Mouse (Mus musculus) neutrophil, adult 5-6 weeks (primary cell): ENCODE results near the gene Col6a2. TPM values are rescaled to one million over a fixed set of nuclear protein-coding genes. Genes with fewer than 3 reads are reported as not detected.

Experiments
- ATAC-seq: fragments of 151-379, 151-347 bp; 2 replicates; pipeline ENCODE4 v1.8.0; 2017; ENCODE audit warnings: mild to moderate bottlenecking, moderate TSS enrichment; ENCODE audit not compliant: insufficient number of reproducible peaks, poor library complexity, low FRiP score, severe bottlenecking; ENCODE audit errors: extremely low read depth
- total RNA-seq: library from RNA; stranded (forward); fragments of 200-1000 nt; gene quantifications from 2 replicates; pipeline ENCODE4 v1.2.3, GENCODE M21; 2017

Gene Col6a2
- total RNA-seq, 1 experiment from 2014 or later = not detected

DNA sequence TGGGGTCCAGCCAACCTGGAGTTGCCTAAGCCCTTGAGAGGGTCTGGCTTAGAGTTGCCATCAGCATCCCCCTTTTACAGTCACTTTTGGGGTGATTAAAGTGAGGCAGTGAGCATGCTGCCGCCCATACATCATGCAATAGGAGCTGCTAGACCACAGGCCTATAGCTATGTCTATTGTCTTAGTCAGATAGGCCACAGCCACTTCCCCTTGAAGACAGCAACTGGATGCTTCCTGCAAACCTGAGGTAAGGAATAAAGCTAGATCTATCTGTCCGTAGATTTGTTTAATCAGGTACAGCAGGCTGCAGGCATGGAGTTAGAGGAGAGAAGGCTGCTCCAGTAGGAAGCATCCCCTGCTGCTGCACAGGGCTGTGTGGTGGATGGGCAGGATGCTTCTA lies 52.4 kb downstream of the Col6a2 start:
- no peak for ATAC-seq

DNA sequence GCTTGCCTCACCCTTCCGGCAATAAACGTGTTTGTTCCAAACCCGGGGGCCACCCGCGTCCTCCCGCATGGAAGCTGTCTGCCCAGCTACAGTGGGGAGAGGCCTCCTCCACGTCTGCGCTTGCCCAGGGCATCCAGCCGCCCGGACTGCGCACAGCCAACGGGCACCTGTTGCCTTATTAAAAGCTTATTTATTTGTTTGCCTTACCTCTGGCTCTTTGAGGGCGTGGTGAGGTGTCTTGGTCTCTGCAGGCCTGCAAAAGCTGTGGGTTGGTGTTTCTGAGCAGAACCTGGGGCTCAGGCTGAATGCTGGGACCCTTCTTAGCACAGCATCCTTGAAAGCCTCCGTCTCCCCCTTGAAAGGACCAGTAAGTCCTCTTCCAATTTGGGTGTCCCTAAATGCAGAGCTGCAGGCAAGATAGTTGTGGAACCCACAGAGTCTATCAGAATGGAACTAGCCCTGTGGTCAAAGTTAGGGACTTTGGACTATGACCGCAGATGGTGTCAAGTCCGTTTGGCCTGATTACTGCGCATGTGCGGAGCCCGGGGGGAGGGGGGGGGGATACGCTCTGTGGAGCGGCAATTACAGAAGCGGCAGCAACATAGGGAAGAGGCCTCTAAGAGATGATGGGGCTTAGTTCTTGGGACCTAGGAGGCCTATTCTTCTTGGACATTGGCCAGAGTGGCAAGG lies 53.3 kb downstream of the Col6a2 start:
- no peak for ATAC-seq

DNA sequence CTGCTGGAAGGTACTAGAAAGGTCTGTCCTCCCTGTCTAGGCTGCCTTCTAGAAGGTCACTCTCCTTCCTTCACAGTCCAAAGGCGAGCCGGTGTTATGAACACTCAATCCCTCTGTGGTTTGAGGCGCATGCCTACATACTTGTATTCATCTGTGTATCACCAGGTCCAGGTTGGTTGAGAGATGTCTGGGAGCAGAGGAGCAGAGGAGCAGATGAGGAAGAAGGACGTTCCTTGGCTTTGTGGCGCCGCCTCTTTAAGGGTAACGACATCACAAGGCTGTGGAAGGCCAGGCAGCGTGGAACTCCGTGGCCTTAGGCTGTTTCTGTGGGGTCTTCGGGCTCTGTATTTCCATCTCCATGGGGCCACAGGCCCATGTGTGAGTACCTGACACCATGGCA lies 61.5 kb downstream of the Col6a2 start, which contains the start of gene Spatc1l:
TSS of gene Spatc1l (plus strand) at position 301 of the 400 bp plus-strand sequence.
- no peak for ATAC-seq

DNA sequence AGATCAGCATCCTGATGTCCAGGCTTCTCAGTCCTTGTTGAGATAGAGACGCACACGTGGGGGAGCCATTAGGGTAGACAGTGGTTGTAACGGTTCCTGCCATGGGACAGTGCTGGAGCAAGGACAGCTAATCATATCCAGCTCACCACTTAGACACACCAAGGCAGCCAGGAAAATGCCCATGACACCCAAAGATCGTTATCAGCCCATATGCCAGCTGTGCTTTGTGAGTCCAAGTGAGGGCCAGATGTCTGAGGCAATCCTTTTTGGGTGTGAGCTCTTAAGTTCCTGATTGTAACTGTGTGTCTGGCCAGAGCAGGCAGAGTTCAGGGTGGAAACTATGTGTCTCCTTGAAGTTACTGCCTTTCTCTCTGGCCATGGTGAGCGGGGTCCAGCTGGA lies 69.4 kb downstream of the Col6a2 start:
- ATAC-seq = no peak

DNA sequence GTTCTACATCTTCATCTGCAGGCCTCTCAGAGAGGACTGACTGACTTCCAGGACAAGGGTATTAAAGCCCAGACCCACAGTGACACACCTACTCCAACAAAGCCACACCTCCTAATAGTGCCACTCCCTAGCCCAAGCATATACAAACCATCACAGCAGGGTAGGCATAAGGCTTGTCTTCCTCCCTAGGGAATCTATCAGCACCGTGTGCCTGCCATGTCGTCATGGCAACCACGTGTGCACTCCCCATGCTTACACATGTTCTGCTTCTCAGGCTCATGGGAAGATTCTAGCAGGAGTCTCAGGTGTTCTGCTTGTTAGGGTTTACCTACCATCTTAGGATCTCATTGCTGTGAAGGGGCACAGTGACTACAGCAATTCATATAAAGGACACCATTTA lies 71.9 kb downstream of the Col6a2 start:
- no peak for ATAC-seq

DNA sequence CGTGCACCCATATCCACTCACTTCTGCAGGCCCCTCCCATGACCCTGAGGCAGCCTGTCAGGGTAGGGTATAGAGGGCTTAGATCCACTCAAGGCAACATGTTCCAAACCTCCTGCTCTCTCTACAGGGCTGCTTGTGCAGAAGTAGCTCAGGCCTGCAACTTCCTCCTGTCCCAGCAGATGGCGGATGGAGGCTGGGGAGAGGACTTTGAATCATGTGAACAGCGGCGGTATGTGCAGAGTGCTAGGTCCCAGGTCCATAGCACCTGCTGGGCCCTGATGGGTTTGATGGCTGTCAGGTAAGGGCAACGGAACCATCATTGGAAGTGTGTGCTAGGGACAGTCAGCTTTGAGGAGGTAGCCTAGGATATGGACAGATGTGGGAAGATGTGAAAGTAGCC lies 73.0 kb downstream of the Col6a2 start:
- ATAC-seq = no peak

DNA sequence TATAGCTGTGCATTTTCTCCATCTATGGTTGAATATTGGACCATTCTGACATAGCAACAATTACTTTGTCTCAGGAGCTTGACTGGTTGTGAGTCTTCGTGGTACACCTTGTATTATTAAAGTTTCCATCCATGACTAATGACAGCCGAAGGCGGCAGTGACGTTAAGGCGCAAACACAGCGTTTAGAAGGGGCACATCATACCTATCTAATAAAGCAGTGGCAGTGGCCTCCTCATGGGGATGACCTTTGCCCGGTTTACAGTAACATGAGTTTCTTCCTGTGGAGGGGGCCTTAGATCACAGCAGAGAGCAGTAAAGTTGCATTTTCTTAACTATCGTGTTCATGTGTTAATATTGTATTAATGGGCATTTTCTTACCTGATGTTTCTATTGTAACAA lies 75.2 kb downstream of the Col6a2 start:
- no peak for ATAC-seq

DNA sequence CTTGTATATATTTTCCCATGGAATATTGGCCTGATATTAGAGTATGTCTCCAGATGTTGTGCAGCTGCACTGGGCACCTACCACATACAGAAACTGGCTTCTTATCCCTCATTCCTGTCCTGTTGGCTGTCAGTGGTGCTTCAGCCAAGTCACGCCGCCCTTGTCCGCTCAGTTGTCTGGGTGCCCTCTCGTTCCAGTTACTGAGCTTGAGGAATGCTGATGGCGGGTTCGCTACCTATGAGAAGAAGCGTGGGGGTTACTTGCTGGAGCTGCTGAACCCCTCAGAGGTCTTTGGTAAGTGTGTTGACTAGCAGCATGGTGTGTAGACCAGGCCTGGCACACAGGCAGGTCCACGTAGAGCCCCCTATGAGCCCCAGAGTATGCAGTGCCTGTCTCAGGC lies 76.9 kb downstream of the Col6a2 start:
- no peak for ATAC-seq

Other genes with a start within 250 kb of the Col6a2 start
- 14.8 and 16.1 TPM in 2 replicates for gene AC141477.1, start 183.2 kb downstream of the Col6a2 start, total RNA-seq
- 46.9 and 50.8 TPM in 2 replicates for gene Pcnt, start 180.8 kb downstream of the Col6a2 start, total RNA-seq
- gene 2610028H24Rik, start 174.5 kb downstream of the Col6a2 start, total RNA-seq = not detected in 2 replicates
- 76.0 and 89.6 TPM in 2 replicates for gene Mcm3ap, start 154.7 kb downstream of the Col6a2 start, total RNA-seq
- gene Ybey, start 154.5 kb downstream of the Col6a2 start, total RNA-seq = 2.4 and 3.8 TPM in 2 replicates
- gene Lss, start 92.0 kb downstream of the Col6a2 start, total RNA-seq = 4.1 and 10.7 TPM in 2 replicates
- gene Spatc1l, start 61.4 kb downstream of the Col6a2 start, total RNA-seq = not detected in 2 replicates
- gene Ftcd, start 48.0 kb downstream of the Col6a2 start, total RNA-seq = not detected in 2 replicates
- not detected in 2 replicates for gene Col6a1, start 102.5 kb upstream of the Col6a2 start, total RNA-seq